Mouse (Mus musculus) intestine, embryonic 15.5 days (tissue): Measurements from ENCODE around the gene Btbd16. TPM values are rescaled to one million over a fixed set of nuclear protein-coding genes. Genes with fewer than 3 reads are reported as not detected.

Experiments
- ATAC-seq: fragments of 200-750 bp; cut with Nextera tagmentation; 2 replicates; pipeline ENCODE4 v1.8.0; 2017; ENCODE audit warnings: moderate TSS enrichment, moderate library complexity
- H3K27ac ChIP-seq: fragments of 300-500 bp; sonication (generic); 2 replicates; pipeline ENCODE4 v1.5.1; 2015; ENCODE audit warnings: mild to moderate bottlenecking, inconsistent platforms
- H3K27me3 ChIP-seq: fragments of 300-500 bp; sonication (generic); replicated peaks from 2 replicates; pipeline ENCODE4 v1.6.1; 2015; ENCODE audit warnings: inconsistent platforms
- H3K36me3 ChIP-seq: fragments of 300-500 bp; sonication (generic); 2 replicates; pipeline ENCODE4 v1.6.1; 2015; ENCODE audit warnings: inconsistent platforms
- H3K4me1 ChIP-seq: fragments of 300-500 bp; sonication (generic); replicated peaks from 2 replicates; pipeline ENCODE4 v1.6.1; 2015; ENCODE audit warnings: inconsistent platforms
- H3K4me2 ChIP-seq: fragments of 300-500 bp; sonication (generic); replicated peaks from 2 replicates; pipeline ENCODE4 v1.6.1; 2015; ENCODE audit warnings: mild to moderate bottlenecking, inconsistent platforms
- H3K4me3 ChIP-seq: fragments of 300-500 bp; sonication (generic); replicated peaks from 2 replicates; pipeline ENCODE4 v1.5.1; 2015; ENCODE audit warnings: inconsistent platforms
- H3K9ac ChIP-seq: fragments of 300-500 bp; sonication (generic); 2 replicates; pipeline ENCODE4 v1.6.1; 2015; ENCODE audit warnings: inconsistent platforms
- H3K9me3 ChIP-seq: fragments of 300-500 bp; sonication (generic); 2 replicates; pipeline ENCODE4 v1.6.1; 2016; ENCODE audit warnings: inconsistent platforms
- WGBS: fragments of 180-500 bp; shearing (Covaris S2); methylation state at CpG from one replicate; pipeline ENCODE4 v1.1.7; 2015; 5-methylcytosine and 5-hydroxymethylcytosine counted together
- polyA plus RNA-seq: library from polyadenylated mRNA; unstranded; fragments of >200 nt; fragmentation: Nextera tagmentation; extraction: Ambion mirVana; gene quantifications from 2 replicates; pipeline ENCODE4 v1.2.1, GENCODE M21; 2015

The Btbd16 gene
- polyA plus RNA-seq, result 0.05 and 0.06 TPM in 2 replicates

- ATAC-seq, result no peak
- no peak within 1 kb of the TSS for H3K27ac ChIP-seq
- no peak within 1 kb of the TSS for H3K9ac ChIP-seq
- WGBS, result 59% methylated on average over 9 of the region's 9 CpGs
- H3K4me1 ChIP-seq, result no peaks in the 10 kb centered on the region
- H3K36me3 ChIP-seq, result no peaks in the 10 kb centered on the region
- no peak within 1 kb of the TSS for H3K4me3 ChIP-seq
- no peaks in the 10 kb centered on the region for H3K9me3 ChIP-seq
- no peak within 1 kb of the TSS for H3K4me2 ChIP-seq
- H3K27me3 ChIP-seq, result no peaks in the 10 kb centered on the region
These were observed at the start of gene Btbd16 for GRCm38 (mm10) chr7:130773914-130774630. TSS of gene Btbd16 (plus strand) at chr7:130774069.

- Histone ChIP-seq H3K4me2 (no peak overlapping the region), H3K27ac (peak overlapping the region; percentile 33; the same call in 1 of the 2 replicates), H3K27me3 (no peaks in the 10 kb centered on the region), H3K4me1 (peaks cover 12% of the 10 kb centered on the region), H3K9me3 (no peaks in the 10 kb centered on the region), H3K36me3 (0 out of 2 replicates have a peak, but pooled peaks cover 3% of the 10 kb centered on the region), H3K9ac (no peak overlapping the region), H3K4me3 (no peak overlapping the region)
- no peak for ATAC-seq
- WGBS, result 63% methylated on average over 3 of the region's 3 CpGs
These were observed 47.7 kb upstream of the Btbd16 start for GRCm38 (mm10) chr7:130726185-130726584.

GRCm38 (mm10) chr7:130726724-130727422 is 47.0 kb upstream of the Btbd16 start:
- peak overlapping the region; percentile 81 for H3K27ac ChIP-seq
- H3K27me3 ChIP-seq, result no peaks in the 10 kb centered on the region
- H3K9ac ChIP-seq, result no peak overlapping the region
- ATAC-seq, result peak; percentile 80
- H3K9me3 ChIP-seq, result no peaks in the 10 kb centered on the region
- H3K4me3 ChIP-seq, result 0 out of 2 replicates have a peak overlapping the region, but pooled peaks have one; percentile 9
- 44% methylated on average over 8 of the region's 8 CpGs for WGBS
- H3K4me1 ChIP-seq, result peaks cover 12% of the 10 kb centered on the region
- H3K36me3 ChIP-seq, result 0 out of 2 replicates have a peak, but pooled peaks cover 3% of the 10 kb centered on the region
- H3K4me2 ChIP-seq, result peak overlapping the region; percentile 36

GRCm38 (mm10) chr7:130727560-130727959 is 46.3 kb upstream of the Btbd16 start:
- Histone ChIP-seq H3K4me1 (peaks cover 12% of the 10 kb centered on the region), H3K27ac (peak overlapping the region; percentile 81), H3K27me3 (no peaks in the 10 kb centered on the region), H3K36me3 (0 out of 2 replicates have a peak, but pooled peaks cover 3% of the 10 kb centered on the region), H3K9ac (no peak overlapping the region), H3K9me3 (no peaks in the 10 kb centered on the region), H3K4me2 (peak overlapping the region; percentile 36), H3K4me3 (0 out of 2 replicates have a peak overlapping the region, but pooled peaks have one; percentile 9)
- WGBS, result 73% methylated on average over 4 of the region's 4 CpGs
- ATAC-seq, result peak; percentile 67

GRCm38 (mm10) chr7:130731792-130732191 is 42.1 kb upstream of the Btbd16 start:
- WGBS, result 75% methylated on average over 7 of the region's 7 CpGs
- no peak for ATAC-seq
- Histone ChIP-seq H3K27me3 (no peaks in the 10 kb centered on the region), H3K27ac (no peak overlapping the region), H3K4me3 (no peak overlapping the region), H3K4me1 (peaks cover 5% of the 10 kb centered on the region), H3K9me3 (no peaks in the 10 kb centered on the region), H3K36me3 (peaks cover 12% of the 10 kb centered on the region; the same call in 1 of the 2 replicates), H3K4me2 (no peak overlapping the region), H3K9ac (no peak overlapping the region)

GRCm38 (mm10) chr7:130732908-130733307 is 41.0 kb upstream of the Btbd16 start:
- Histone ChIP-seq H3K4me1 (no peaks in the 10 kb centered on the region), H3K4me3 (no peak overlapping the region), H3K36me3 (peaks cover 12% of the 10 kb centered on the region; the same call in 1 of the 2 replicates), H3K4me2 (no peak overlapping the region), H3K9ac (no peak overlapping the region), H3K9me3 (no peaks in the 10 kb centered on the region), H3K27ac (no peak overlapping the region), H3K27me3 (no peaks in the 10 kb centered on the region)
- no peak for ATAC-seq
- 77% methylated on average over 6 of the region's 6 CpGs for WGBS

- H3K36me3 ChIP-seq, result peaks cover 12% of the 10 kb centered on the region; the same call in 1 of the 2 replicates
- no peaks in the 10 kb centered on the region for H3K4me1 ChIP-seq
- ATAC-seq, result no peak
- H3K4me2 ChIP-seq, result no peak overlapping the region
- 90% methylated on average over 8 of the region's 8 CpGs for WGBS
- H3K9ac ChIP-seq, result no peak overlapping the region
- no peak overlapping the region for H3K27ac ChIP-seq
- no peaks in the 10 kb centered on the region for H3K27me3 ChIP-seq
- H3K9me3 ChIP-seq, result no peaks in the 10 kb centered on the region
- H3K4me3 ChIP-seq, result no peak overlapping the region
These were observed 40.4 kb upstream of the Btbd16 start for GRCm38 (mm10) chr7:130733423-130733822.

GRCm38 (mm10) chr7:130734195-130734787 is 39.6 kb upstream of the Btbd16 start:
- Histone ChIP-seq H3K4me3 (no peak overlapping the region), H3K36me3 (peaks cover 15% of the 10 kb centered on the region; the same call in 1 of the 2 replicates), H3K4me1 (no peaks in the 10 kb centered on the region), H3K27ac (no peak overlapping the region), H3K9me3 (no peaks in the 10 kb centered on the region), H3K9ac (no peak overlapping the region), H3K4me2 (no peak overlapping the region), H3K27me3 (no peaks in the 10 kb centered on the region)
- 98% methylated on average over 2 of the region's 2 CpGs for WGBS
- ATAC-seq, result no peak

GRCm38 (mm10) chr7:130741099-130741498 is 32.8 kb upstream of the Btbd16 start:
- Histone ChIP-seq H3K9ac (no peak overlapping the region), H3K9me3 (no peaks in the 10 kb centered on the region), H3K27me3 (no peaks in the 10 kb centered on the region), H3K4me2 (no peak overlapping the region), H3K36me3 (peaks cover 32% of the 10 kb centered on the region), H3K27ac (no peak overlapping the region), H3K4me3 (no peak overlapping the region), H3K4me1 (no peaks in the 10 kb centered on the region)
- WGBS, result 78% methylated on average over 4 of the region's 4 CpGs
- no peak for ATAC-seq

GRCm38 (mm10) chr7:130743239-130744025 is 30.4 kb upstream of the Btbd16 start:
- no peak overlapping the region for H3K4me2 ChIP-seq
- H3K27me3 ChIP-seq, result no peaks in the 10 kb centered on the region
- H3K4me3 ChIP-seq, result no peak overlapping the region
- WGBS, result 87% methylated on average over 9 of the region's 9 CpGs
- no peak overlapping the region for H3K9ac ChIP-seq
- H3K4me1 ChIP-seq, result no peaks in the 10 kb centered on the region
- H3K27ac ChIP-seq, result no peak overlapping the region
- ATAC-seq, result no peak
- H3K9me3 ChIP-seq, result no peaks in the 10 kb centered on the region
- peaks cover 36% of the 10 kb centered on the region for H3K36me3 ChIP-seq

- Histone ChIP-seq H3K27me3 (no peaks in the 10 kb centered on the region), H3K9me3 (no peaks in the 10 kb centered on the region), H3K9ac (no peak overlapping the region), H3K4me2 (no peak overlapping the region), H3K27ac (no peak overlapping the region), H3K36me3 (peaks cover 18% of the 10 kb centered on the region), H3K4me1 (no peaks in the 10 kb centered on the region; the same call in 1 of the 2 replicates), H3K4me3 (no peak overlapping the region)
- WGBS, result 94% methylated on average over 4 of the region's 4 CpGs
- no peak for ATAC-seq
These were observed 24.7 kb upstream of the Btbd16 start for GRCm38 (mm10) chr7:130749165-130749564.
